Mouse (Mus musculus) spleen, adult 2 months (tissue): ENCODE data around the gene Spata32.

Experiments
- CTCF ChIP-seq: fragments of 200-500 bp; IDR thresholded peaks from 2 replicates; pipeline ENCODE4 v1.5.1; 2011; ENCODE audit warnings: mild to moderate bottlenecking, inconsistent platforms; ENCODE audit not compliant: insufficient read depth, insufficient read length, insufficient replicate concordance; ENCODE audit errors: extremely low read depth
- POLR2A ChIP-seq: fragments of 200-500 bp; IDR thresholded peaks from 2 replicates; pipeline ENCODE4 v1.6.1; 2011; ENCODE audit warnings: low read depth, low read length, inconsistent platforms

GRCm38 (mm10) chr11:103263551-103263950 lies 45.3 kb upstream of the Spata32 start:
- TF ChIP-seq POLR2A (no peak), CTCF (no peak)
